Mouse (Mus musculus): ENCODE results near the gene Fance.

DNA sequence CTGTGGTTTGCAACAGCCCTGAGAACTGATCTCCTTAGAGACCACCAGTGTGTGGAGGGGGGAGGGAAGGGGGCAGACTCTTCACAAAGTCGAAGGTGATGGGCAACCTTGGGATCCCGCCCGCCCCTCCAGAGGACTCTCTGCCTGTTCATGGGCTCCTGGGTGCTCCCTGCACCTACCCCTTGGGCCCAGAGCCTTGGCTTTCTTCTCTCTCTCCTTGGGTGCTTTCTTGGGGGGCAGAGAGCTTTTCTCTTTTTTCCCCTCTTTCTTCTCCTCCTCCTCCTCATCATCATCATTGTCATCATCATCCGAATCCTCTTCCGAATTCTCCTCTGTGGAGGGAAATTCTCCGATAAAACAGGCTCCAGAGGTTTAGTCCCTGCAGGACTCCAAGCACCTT is 50.2 kb downstream of the Fance start:
- no peak for TF ChIP-seq CTCF (IDR thresholded peaks at IDR 0.05; ENCODE audit: low read depth, low read length)
- no peak for TF ChIP-seq POLR2A (IDR thresholded peaks at IDR 0.05; ENCODE audit: insufficient read depth, low read length)
- no peak for TF ChIP-seq EP300 (IDR thresholded peaks at IDR 0.05; ENCODE audit: insufficient read depth, low read depth, low read length)

Measured in ES-Bruce4 (cell line).